Mouse (Mus musculus): Measurements from ENCODE around the gene Tatdn2.

Tatdn2 gene

GRCm38 (mm10) chr6:113696582-113697221, at the start of gene Tatdn2:
Tatdn2 (plus strand) TSS chr6:113697050.
- POLR2A ChIA-PET = interaction anchor here (0.5 to 3.7 kb wide), 111 partner anchors 8 to 1941 kb away, joined by 3 to 37 read pairs (median 4); partner anchors contain the start of genes Irak2 (in 3 of the 4), Sec13 (in 3 of the 4), Brk1 (in 2 of the 4) and Jagn1 (in 2 of the 4)
- CTCF ChIA-PET = interaction anchor here (0.7 to 1.5 kb wide), 24 partner anchors 10 to 617 kb away, joined by 3 to 10 read pairs (median 4); partner anchors contain the start of genes Irak2 (in 3 of the 4) and Brk1 (in 1 of the 4)

- ChIA-PET CTCF (interaction anchor here in 1 of 4 experiments (0.6 to 1.7 kb wide), 2 partner anchors 11 kb away, joined by 3 to 5 read pairs; partner anchors contain the start of gene Irak2), POLR2A (interaction anchor here in 2 of 4 experiments (1.1 to 1.6 kb wide), 2 partner anchors 11 kb away, joined by 4 to 5 read pairs; partner anchors contain the start of gene Irak2 (in 2 of the 2))
These were observed 47.3 kb upstream of the Tatdn2 start for GRCm38 (mm10) chr6:113649346-113650196.

DNA sequence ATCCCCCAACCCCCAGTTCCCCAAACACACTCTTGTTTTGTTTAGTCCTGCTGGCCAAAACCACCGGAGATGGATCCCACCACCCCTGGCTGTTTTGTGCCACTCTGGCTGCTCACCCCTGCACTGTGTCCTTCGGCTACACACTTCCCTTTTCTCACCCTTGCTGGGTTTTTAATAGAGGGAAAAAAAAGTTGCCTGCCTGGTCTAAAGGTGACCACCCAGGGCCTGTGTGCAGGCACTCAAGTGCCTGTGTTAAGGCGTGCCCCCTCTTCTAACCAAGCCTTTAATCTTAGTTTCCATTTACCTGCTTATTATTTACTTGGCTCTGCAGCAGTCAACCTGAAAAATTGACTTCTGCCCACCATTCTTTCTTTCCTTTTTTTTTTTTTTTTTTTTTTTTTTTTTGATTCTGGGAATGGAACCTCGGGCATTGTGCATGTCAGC, 46.6 kb upstream of the Tatdn2 start:
- ChIA-PET POLR2A (interaction anchor here in 1 of 4 experiments (0.6 kb wide), 1 partner anchor 209 kb away, joined by 4 read pairs; no protein-coding TSS in a partner anchor), CTCF (interaction anchor here in 1 of 4 experiments (0.6 to 2.3 kb wide), 2 partner anchors 11 to 12 kb away, joined by 3 to 8 read pairs; partner anchors contain the start of gene Irak2)

DNA sequence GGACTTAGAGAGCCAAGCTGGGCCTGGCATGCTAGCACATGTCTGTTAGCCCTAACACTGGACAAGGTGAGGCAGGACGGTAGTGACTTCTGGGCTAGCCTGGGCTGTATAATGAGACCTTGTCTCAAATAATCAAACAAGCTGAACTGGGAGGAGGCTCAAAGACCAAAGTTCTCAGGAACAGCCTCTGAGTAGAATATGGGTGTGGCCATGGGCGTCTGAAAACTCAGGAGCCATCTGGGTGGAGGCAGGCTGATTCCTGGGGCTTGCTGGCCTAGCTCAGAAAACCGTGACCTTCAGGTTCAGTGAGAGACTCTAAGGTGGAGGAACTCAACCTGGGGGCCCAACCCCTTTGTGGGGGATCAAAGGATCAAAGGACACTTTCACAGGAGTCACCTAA, 45.2 kb upstream of the Tatdn2 start:
- ChIA-PET CTCF (interaction anchor here in 3 of 4 experiments (0.6 to 2.3 kb wide), 4 partner anchors 13 to 19 kb away, joined by 3 to 9 read pairs (median 6); partner anchors contain the start of gene Irak2 (in 3 of the 3)), POLR2A (interaction anchor here (0.6 to 2.7 kb wide), 9 partner anchors 9 to 45 kb away, joined by 3 to 19 read pairs (median 6); partner anchors contain the start of genes Irak2 (in 2 of the 4) and Tatdn2 (in 1 of the 4))

- ChIA-PET POLR2A (interaction anchor here in 3 of 4 experiments (0.6 to 1.9 kb wide), 8 partner anchors 9 to 59 kb away, joined by 3 to 9 read pairs (median 4); partner anchors contain the start of gene Irak2 (in 3 of the 3)), CTCF (interaction anchor here in 2 of 4 experiments (0.7 to 2.3 kb wide), 2 partner anchors 15 to 25 kb away, joined by 3 to 9 read pairs; partner anchors contain the start of gene Irak2 (in 1 of the 2))
These were observed 43.3 kb upstream of the Tatdn2 start for GRCm38 (mm10) chr6:113653551-113653950.

DNA sequence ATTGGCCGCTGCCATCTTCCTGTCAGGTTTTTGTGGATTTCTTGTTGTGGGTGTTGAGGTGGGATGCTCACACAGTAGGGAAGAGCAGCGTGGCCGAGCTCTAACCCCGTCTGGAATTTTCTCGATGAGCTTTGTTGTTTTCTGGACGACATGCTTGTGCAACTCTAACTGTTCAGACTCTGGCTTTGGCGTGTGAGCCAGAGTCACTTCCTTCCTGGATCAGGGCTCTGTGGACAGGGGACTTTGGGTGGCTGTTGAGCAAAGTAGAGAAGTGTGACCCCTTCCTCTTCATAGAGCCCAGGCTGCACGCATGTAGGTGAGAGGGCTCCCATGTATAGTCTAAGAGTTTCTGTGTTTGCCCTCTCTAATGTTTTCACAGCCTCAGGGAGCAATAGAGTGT, 42.7 kb upstream of the Tatdn2 start:
- ChIA-PET POLR2A (interaction anchor here (0.5 to 1.9 kb wide), 13 partner anchors 9 to 57 kb away, joined by 3 to 9 read pairs (median 3); partner anchors contain the start of gene Irak2 (in 3 of the 4)), CTCF (interaction anchor here in 3 of 4 experiments (0.7 to 2.3 kb wide), 5 partner anchors 9 to 25 kb away, joined by 3 to 9 read pairs (median 4); partner anchors contain the start of gene Irak2 (in 3 of the 3))

- ChIA-PET POLR2A (interaction anchor here in 3 of 4 experiments (0.5 to 1.9 kb wide), 16 partner anchors 8 to 607 kb away, joined by 3 to 9 read pairs (median 3); partner anchors contain the start of genes Irak2 (in 2 of the 3) and Tatdn2 (in 1 of the 3)), CTCF (interaction anchor here (0.5 to 2.3 kb wide), 6 partner anchors 8 to 17 kb away, joined by 3 to 9 read pairs (median 5); partner anchors contain the start of gene Irak2 (in 3 of the 4))
These were observed 42.0 kb upstream of the Tatdn2 start for GRCm38 (mm10) chr6:113654753-113655397.

GRCm38 (mm10) chr6:113655475-113655874, 41.4 kb upstream of the Tatdn2 start:
- CTCF ChIA-PET = interaction anchor here in 3 of 4 experiments (0.6 to 2.3 kb wide), 4 partner anchors 10 to 17 kb away, joined by 4 to 9 read pairs (median 6); partner anchors contain the start of gene Irak2 (in 2 of the 3)
- POLR2A ChIA-PET = interaction anchor here in 3 of 4 experiments (0.6 to 1.9 kb wide), 9 partner anchors 11 to 607 kb away, joined by 3 to 7 read pairs (median 4); partner anchors contain the start of genes Irak2 (in 2 of the 3) and Tatdn2 (in 1 of the 3)

DNA sequence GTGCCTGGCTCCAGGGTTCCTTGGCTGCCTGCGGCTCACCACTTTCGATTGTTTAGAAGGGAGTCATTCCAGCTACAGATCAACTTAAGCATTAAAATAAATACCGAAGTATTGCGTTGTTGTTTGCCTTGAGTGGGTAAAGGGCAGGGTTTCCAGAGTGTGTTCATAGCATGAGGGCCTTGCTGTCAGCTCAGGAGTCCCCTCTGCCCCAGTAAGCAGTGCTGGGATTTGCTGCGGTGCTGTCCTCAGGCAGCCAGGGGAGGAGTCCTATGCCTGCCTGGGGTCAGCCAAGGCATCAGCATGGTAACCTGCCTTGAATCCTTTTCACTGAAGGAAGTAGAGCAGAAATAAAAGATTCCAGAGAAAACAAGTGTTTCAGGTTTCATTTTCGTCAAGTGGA, 40.0 kb upstream of the Tatdn2 start:
- POLR2A ChIA-PET = interaction anchor here in 2 of 4 experiments (1.1 to 1.3 kb wide), 3 partner anchors 19 to 47 kb away, joined by 3 to 5 read pairs (median 4); partner anchors contain the start of gene Irak2 (in 1 of the 2)
- CTCF ChIA-PET = interaction anchor here in 1 of 4 experiments (1.2 kb wide), 1 partner anchor 18 kb away, joined by 4 read pairs; the partner anchor contains the start of gene Irak2

GRCm38 (mm10) chr6:113658226-113658625, 38.6 kb upstream of the Tatdn2 start:
- POLR2A ChIA-PET = interaction anchor here in 3 of 4 experiments (0.7 to 1.8 kb wide), 10 partner anchors 8 to 41 kb away, joined by 3 to 5 read pairs (median 3); partner anchors contain the start of gene Tatdn2 (in 2 of the 3)
- CTCF ChIA-PET = interaction anchor here in 2 of 4 experiments (1.0 to 1.4 kb wide), 3 partner anchors 17 to 23 kb away, joined by 3 to 6 read pairs (median 4); partner anchors contain the start of gene Irak2 (in 2 of the 2)

GRCm38 (mm10) chr6:113659648-113660491, 37.0 kb upstream of the Tatdn2 start:
- CTCF ChIA-PET = interaction anchor here (0.9 to 2.4 kb wide), 8 partner anchors 14 to 37 kb away, joined by 3 to 16 read pairs (median 3); partner anchors contain the start of genes Irak2 (in 3 of the 4) and Tatdn2 (in 1 of the 4)
- POLR2A ChIA-PET = interaction anchor here in 3 of 4 experiments (0.5 to 2.9 kb wide), 27 partner anchors 8 to 356 kb away, joined by 3 to 19 read pairs (median 7); partner anchors contain the start of genes Irak2 (in 2 of the 3), Tatdn2 (in 2 of the 3) and Sec13 (in 1 of the 3)

- CTCF ChIA-PET = interaction anchor here in 3 of 4 experiments (0.5 to 2.4 kb wide), 16 partner anchors 10 to 237 kb away, joined by 3 to 16 read pairs (median 3); partner anchors contain the start of genes Irak2 (in 3 of the 3) and Tatdn2 (in 1 of the 3)
- POLR2A ChIA-PET = interaction anchor here (0.6 to 2.9 kb wide), 45 partner anchors 9 to 585 kb away, joined by 3 to 19 read pairs (median 5); partner anchors contain the start of genes Irak2 (in 3 of the 4), Tatdn2 (in 2 of the 4), Brk1 (in 1 of the 4) and Brpf1 (in 1 of the 4)
These were observed 36.1 kb upstream of the Tatdn2 start for GRCm38 (mm10) chr6:113660492-113661352.

GRCm38 (mm10) chr6:113661353-113662241, 35.3 kb upstream of the Tatdn2 start:
- CTCF ChIA-PET = interaction anchor here (0.5 to 2.4 kb wide), 19 partner anchors 9 to 238 kb away, joined by 3 to 16 read pairs (median 3); partner anchors contain the start of gene Irak2 (in 3 of the 4)

More at GRCm38 (mm10) chr6:113661353-113662241, 35.3 kb upstream of the Tatdn2 start:
- POLR2A ChIA-PET = interaction anchor here (0.6 to 2.9 kb wide), 45 partner anchors 9 to 616 kb away, joined by 3 to 19 read pairs (median 5); partner anchors contain the start of genes Irak2 (in 3 of the 4), Tatdn2 (in 2 of the 4), Brk1 (in 1 of the 4) and Brpf1 (in 1 of the 4)
